Mouse (Mus musculus) naive thymus-derived CD4-positive, alpha-beta T cell, adult 2 months (primary cell): ENCODE results near the gene 1700011L22Rik.

Experiments used
- DNase-seq: peaks from one replicate; pipeline ENCODE4 v3.0.0-alpha.2; 2011; ENCODE audit warnings: low read depth

Gene 1700011L22Rik

DNA sequence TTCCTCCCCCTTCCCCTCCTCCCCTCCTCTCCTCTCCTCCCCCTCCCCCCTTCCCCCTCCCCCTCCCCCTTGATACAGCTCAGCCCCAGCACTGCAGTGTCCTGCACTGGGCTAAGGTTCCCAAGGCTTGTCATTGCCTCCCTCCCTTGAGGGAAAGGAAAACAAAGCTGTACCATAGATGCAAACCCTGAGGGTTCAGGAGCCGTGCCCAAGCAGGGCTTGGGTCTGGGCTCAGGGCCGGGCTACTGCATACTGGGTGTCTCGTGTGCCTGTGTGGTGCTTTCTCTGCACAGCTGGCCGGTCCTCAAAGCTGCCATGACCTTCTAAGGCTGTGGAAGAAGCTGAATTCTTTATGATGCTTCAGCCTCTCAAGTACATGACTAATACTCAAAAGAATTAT is 74.8 kb downstream of the 1700011L22Rik start:
- no peak for DNase-seq

DNA sequence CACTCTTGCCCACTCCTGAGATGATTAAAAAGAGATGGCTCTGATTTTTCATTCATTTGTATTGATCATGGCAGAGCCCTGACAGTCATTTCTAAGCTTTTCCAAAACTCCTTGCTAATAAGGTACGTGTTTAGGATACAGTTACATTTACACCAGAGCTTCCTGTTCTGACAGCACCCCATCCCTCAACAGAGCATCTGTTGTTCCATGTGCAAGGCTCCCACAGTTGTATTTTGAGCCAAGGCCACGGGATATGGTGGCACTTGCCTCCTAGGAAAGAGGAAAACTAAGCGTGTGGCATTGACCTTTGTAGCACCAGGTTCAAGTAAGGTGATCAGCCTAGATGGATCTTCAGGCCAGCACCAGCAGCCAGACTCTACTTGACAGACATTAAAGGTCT is 83.1 kb downstream of the 1700011L22Rik start:
- DNase-seq: no peak

DNA sequence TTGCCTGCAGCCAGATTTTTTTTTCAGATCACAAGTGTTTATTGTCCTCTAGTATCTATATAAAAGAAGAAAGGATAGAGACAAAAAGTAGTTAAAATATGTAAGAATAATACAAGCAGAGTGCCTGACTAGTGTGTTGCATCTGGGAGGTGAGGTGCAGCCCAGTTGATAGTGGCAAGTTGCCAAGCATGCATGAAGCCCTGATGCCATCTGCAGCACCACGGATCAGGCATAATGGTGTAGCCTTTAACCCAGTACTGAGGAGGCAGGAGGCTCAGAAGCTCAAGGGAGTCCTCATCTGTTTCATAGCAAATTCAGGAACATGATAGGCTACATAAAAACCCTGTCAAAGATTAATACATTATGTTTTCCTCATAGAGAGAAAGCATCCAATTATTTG is 84.0 kb downstream of the 1700011L22Rik start:
- no peak for DNase-seq

DNA sequence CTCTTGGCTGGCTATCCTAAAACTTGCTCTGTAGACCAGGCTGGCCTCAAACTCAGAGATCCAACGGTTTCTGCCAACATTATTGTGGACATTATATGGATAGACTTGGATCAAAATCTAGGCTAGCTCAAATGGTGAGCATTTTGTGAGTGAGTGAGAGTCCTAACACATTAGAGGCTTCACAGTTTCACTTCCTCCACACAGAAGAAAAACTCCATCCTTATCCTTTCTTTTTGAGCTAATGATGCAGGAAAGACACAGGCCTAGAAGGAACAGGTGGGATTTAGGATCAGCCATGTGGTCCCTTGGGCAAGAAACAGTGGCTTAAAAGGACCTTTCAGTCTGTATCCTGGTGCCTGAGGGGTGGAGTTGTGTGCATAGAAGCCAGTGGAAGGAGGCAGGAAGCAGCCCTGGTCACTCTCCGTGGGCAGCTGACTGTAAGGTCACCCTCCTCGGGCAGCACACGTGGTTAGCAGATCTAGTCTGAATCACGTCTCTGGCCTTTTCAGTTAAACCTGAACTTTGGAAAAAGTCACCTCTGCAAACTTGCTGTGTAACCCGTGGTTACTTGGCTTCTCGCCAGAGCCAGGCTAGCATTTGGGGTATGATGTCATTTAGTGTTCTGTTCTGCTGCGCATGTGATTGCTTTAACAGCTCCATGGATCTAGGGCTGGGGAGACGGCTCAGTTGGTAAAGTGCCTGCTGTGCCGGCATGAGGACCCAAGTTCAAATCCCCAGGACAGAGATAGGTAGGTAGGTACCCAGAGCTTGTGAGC is 85.6 kb downstream of the 1700011L22Rik start:
- no peak for DNase-seq

DNA sequence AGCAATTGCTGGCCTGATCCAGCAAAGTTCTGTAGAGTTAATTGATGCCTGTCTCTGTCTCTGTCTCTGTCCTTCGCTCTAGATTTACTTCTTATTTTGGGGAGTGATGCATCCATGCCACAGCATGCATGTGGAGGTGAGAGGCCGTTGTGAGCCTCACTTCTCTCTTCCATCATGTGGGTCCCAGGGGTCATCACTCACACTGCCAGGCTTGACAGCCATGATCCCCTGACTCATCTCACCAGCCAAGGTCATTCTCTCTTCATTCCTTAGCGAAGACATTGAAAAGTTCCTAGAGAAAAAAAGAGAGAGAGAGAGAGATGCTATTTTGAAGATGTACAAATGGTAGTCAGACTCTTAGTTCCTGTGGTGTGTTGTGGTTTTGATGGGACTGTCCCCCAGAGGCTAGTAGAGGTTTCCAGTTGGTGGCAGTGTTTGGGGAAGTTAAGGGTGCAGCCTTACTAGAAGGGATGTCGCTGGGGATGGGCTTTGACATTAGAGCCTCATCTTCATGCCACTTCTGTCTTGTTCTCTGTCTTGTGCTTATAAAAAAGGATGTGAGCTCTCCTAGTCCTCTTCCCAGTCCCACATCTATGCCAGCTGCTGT is 87.1 kb downstream of the 1700011L22Rik start:
- peak; percentile 21 for DNase-seq
